Mouse (Mus musculus) frontal cortex, adult 2 months (tissue): Measurements from ENCODE around the gene Cpne9. TPM values are rescaled to one million over a fixed set of nuclear protein-coding genes. Genes with fewer than 3 reads are reported as not detected.
"Not testable (repeated sequence)": the region's sequence is repeated elsewhere in the genome, so short reads cannot be mapped to it uniquely, and the experiment has no call there.

Experiments
- DNase-seq, 2 experiments: peaks; one replicate each; pipeline ENCODE4 v3.0.0; 2022; ENCODE audit warnings: low spot score in 1 of 2; ENCODE audit errors: extremely low spot score in 1 of 2
- polyA plus RNA-seq: library from polyadenylated mRNA; depleted of rRNA; stranded (reverse); fragments of >200 nt; gene quantifications from 2 replicates; pipeline ENCODE4 v1.2.3, GENCODE M21; 2012

The Cpne9 gene
- polyA plus RNA-seq, 1 experiment: 70.1 TPM

- peak; percentile 72 to 74 for DNase-seq
Measured at GRCm38 (mm10) chr6:113287236-113287635, 5.1 kb downstream of the Cpne9 start.

GRCm38 (mm10) chr6:113289346-113289745 lies 7.2 kb downstream of the Cpne9 start:
- no peak for DNase-seq

DNA sequence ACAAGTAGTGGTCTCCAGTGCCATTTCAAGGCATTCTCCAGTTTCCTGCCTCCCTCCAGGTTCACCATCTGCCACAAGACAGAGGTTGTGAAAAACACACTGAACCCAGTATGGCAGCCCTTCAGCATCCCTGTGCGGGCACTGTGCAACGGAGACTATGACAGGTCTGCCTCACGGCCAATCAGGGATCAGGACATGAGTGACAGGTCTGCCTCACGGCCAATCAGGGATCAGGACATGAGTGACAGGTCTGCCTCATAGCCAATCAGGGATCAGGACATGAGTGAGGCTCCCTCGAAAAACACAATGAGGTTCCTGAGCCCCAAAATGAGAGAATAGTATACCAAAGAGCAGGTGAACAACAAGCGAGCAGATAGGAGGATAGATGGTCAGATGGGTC lies 8.2 kb downstream of the Cpne9 start:
- DNase-seq: no peak

GRCm38 (mm10) chr6:113292938-113293337 lies 10.8 kb downstream of the Cpne9 start:
- DNase-seq: no peak

- no peak for DNase-seq
Measured at GRCm38 (mm10) chr6:113296046-113296445, 13.9 kb downstream of the Cpne9 start.

DNA sequence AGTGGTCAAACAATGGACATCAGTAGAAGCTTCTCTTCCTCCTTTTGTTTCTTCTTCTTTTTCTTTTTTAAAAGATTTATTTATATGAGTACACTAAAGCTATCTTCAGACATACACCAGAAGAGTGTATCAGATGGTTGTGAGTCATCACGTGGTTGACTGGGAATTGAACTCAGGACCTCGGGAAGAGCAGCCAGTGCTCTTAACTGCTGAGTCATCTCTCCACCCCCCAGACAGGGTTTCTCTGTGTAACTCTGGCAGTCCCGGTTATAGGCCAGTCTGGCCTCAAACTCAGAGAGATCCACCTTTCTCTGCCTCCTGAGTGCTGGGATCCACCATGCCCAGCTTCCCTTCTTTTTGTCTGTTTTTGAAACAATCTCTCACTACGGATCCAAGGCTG lies 14.5 kb downstream of the Cpne9 start:
- no peak for DNase-seq

- no peak for DNase-seq
Measured at GRCm38 (mm10) chr6:113301350-113301749, 19.2 kb downstream of the Cpne9 start.

- DNase-seq: peak in 1 of 2 experiments; percentile 26
Measured at GRCm38 (mm10) chr6:113302258-113302657, 20.2 kb downstream of the Cpne9 start.

DNA sequence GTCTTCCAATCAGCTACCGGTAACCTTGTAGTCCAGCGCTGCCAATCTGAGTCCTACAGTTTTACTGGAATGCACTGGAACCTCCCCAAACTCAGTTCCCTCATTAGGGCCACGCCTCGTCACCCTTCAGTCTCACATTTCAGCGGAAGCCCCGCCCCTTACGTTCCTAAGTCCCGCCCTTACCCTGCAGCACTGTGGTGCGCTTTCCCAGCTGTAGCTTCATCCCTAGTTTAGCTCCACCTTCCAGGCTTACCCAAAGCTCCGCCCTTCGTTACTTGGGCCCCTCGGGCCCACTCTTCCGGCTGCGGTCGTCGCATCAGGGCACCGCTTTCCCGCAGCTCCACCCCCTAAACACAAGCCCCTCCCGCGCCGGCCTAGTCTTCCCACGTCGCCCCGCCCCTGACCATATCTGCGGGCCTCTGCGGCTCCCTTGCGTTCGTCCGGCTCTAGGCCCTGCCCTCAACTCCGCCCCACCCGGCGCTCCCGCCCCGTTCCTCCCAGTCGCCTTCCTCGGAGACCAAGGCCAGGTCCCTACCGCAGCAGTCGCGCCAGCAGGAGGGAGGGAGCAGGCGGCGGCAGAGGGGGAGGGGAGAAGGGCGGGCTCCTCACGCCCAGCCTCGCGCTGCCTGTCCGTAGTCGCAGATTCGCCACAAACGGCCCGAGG lies 24.3 kb downstream of the Cpne9 start:
- peak; percentile 99 for DNase-seq

DNA sequence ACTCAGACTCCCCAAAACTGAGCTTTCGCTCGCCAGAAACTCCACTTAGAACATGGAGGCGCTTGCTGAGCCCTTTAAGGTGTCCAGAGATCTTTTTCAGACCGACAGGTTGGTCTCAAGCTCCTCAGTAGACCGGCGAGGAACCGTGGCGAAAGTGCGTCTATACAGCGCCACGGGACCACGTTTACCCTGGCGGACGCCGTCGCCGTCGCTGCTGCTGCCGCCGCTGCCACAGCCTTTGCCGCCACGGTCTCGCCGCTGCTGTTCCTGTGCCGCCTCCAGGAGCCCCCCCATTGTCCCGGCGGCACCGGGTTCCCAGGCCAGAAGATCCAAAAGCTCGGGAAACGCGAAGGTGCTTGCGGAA lies 24.9 kb downstream of the Cpne9 start, which contains the start of gene Brpf1:
Brpf1 (plus strand) TSS at position 152 of the 364 bp plus-strand sequence.
- no peak for DNase-seq

DNA sequence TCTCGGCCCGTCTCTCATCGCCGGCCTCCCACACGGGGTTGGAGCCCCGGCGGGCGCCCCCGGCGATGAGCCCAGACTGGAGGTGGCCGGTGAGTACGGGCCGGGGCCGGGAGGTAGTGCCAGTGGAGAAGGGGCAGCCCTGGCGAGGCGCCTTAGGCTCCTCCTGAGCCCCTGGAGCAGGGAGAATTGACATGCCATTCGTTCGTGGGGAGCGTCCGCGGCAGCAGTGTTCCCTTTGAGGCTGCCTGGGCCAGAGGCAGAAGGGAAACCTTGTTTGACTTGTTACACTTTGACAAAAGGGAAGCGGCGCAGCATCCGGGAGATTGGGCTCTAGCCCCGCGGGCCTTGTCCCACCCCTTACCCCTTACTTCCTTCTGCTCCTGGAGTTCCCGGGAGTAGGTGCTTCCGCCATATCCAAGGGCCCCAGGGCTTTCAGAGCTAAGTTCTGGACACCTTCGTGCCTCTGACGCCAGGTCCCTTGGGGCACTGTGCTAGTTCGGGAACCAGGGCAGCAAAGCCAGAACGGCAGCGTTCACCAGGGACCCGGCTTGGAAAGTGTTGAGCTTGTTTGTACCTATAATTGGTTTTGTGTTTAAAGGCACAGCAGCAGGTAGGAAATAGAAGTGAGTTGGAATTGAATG lies 25.5 kb downstream of the Cpne9 start:
- peak in 1 of 2 experiments; percentile 36 for DNase-seq

DNA sequence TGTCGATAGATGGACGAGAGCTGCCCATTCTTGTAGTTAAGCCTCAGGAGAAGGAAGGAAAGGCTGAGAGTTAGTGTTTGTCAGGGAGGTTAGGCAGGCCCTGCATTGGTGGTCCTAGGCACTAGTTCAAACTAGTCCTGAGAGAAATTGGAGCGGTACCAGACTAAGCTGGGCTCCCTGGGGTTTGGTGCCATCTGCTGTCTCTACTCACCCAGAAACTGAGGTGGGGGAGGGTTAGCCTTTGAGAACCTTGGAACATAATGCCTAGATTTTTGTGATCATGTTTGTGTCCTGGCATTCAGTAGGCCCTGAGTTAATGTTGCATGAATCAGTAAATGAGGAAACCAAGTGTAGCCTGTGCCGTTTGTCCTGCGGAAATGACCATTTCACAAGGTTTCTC lies 26.0 kb downstream of the Cpne9 start:
- DNase-seq: peak in 1 of 2 experiments; percentile 65

- DNase-seq: peak in 1 of 2 experiments; percentile 52
Measured at GRCm38 (mm10) chr6:113315972-113316371, 33.9 kb downstream of the Cpne9 start.

DNA sequence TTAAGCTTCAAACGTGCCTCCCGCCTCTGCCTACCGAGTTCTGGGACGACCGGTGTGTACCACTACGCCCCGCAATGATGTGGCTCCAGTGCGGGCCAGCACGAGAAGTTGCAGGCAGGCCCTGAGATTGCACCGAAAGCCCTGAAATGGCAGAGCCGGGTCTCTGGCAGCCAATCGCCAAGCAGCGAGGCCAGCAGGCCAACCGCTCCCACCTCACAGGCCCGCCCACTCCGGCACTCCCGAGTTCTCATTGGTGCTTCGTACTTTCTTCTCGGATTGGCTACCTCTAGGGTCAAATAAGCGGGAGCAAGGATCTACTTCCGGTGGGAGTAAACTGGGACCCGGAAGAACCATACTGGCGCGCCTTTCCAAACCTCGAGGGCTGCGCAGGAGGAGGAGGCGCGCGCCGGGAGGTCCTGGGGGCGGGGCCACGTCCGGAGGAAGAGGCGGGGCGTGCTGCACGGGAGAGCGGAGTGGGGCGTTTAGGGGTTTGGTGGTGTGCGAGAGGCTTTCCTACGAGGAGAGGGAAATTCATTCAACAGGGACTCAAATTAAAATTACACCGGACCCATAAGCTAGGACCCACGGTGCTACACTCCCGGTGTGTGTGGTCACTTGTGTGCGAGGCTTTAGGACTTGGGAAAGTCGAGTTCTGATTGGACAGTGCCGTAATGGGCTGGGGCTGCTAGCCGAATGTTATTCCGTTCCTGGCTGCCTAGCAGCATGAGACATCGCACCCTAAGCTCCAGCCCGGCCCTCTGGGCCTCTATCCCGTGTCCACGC lies 44.6 kb downstream of the Cpne9 start, which contains the start of gene Ogg1:
Ogg1 (plus strand) TSS at position 440 of the 783 bp plus-strand sequence.
- peak; percentile 99 for DNase-seq

- DNase-seq: no peak
Measured at GRCm38 (mm10) chr6:113329396-113329795, 47.3 kb downstream of the Cpne9 start.

- DNase-seq: no peak
Measured at GRCm38 (mm10) chr6:113330547-113330946, 48.4 kb downstream of the Cpne9 start.

GRCm38 (mm10) chr6:113331721-113332120 lies 49.6 kb downstream of the Cpne9 start:
- no peak for DNase-seq

DNA sequence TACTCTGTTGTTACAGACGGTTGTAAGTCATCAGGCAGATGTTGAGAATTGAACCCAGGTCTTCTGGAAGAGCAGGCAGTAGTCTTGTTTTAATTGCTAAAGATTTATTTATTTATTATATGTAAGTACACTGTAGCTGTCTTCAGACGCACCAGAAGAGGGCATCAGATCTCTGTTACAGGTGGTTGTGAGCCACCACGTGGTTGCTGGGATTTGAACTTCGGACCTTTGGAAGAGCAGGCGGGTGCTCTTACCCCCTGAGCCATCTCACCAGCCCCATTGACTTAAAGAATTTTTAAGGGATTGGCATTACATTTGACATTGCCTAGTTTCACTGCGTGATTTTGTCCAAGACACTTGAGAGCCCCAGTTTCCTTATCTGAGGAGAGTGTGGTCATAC lies 50.6 kb downstream of the Cpne9 start:
- not testable (repeated sequence) for DNase-seq

DNA sequence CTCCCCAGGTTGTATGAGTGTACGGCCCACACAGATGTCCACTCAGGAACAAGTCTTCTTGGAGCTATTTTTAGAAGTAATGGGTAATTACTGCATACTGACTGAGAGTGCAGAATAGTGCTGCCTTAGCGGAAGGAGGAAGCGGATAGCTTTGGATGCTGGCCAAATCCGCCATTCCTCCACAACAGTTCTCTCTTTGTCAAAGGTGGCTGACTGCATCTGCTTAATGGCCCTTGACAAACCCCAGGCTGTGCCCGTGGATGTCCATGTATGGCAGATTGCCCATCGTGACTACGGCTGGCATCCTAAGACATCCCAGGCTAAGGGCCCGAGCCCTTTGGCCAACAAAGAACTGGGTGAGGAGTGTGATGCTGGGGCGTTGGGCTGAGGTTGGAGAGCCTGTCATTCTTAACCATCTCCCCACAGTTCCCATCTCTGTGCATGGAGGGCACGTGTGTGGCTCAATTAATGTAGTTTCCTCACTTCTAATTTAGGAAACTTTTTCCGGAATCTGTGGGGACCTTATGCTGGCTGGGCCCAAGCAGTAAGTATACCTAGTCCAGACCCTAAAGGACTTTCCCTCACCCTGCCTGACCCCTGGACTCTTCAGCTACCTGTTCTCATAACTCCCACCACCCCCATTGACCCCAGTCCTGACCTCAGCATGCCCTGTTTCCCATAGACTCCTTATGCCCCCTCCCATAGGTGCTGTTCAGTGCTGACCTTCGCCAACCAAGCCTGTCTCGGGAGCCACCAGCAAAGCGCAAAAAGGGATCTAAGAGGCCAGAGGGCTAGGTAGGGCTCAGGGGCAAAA lies 51.2 kb downstream of the Cpne9 start:
- DNase-seq: peak; percentile 61 to 73

GRCm38 (mm10) chr6:113334216-113334615 lies 52.1 kb downstream of the Cpne9 start:
- no peak for DNase-seq
